Mouse (Mus musculus) brain, embryonic 18.5 days (tissue): ENCODE results near the gene Pitpnb.

ENCODE experiments used
- DNase-seq: peaks from one replicate; pipeline ENCODE4 v3.0.0-alpha.2; 2012; ENCODE audit warnings: low read depth, low spot score

Pitpnb gene

DNA sequence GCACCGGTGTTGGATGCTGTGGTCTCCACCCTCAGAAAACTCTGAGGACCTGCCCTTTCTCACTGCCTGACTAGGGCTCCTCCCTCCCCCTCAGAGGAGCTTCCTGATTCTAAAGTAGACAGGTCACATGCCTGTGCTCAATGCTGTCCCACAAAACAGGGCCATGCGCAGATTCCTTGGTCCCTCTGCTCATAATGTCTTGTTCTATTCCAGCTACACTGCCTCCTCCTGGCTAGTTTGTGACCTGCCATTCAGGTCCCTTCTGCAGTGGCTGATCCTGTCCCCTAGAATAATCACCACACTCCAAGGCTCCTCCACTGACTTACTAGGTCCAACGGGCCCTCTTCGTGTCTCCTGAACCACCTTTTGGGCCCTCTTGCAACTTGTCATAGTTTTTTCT, 65.6 kb downstream of the Pitpnb start:
- DNase-seq: no peak

DNA sequence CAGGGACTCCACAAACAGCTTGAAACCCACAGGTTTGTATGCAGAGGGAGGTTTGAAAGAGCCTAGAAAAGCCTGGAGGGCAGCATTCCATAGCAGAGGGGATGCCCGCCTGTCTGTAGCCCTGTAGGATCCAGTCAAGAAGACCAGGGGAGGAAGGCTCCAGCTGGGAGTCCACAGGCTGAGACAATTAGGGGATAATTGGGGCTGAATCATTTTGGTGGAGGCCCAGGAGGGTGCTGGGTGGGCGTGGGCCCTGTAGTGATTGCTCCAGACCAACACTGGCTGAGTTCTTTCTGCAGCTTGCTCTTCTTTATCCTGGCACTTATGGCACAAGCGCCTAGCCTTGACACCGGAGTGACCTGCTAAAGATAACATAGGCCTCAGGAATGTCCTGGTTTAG, 67.9 kb downstream of the Pitpnb start:
- no peak for DNase-seq

DNA sequence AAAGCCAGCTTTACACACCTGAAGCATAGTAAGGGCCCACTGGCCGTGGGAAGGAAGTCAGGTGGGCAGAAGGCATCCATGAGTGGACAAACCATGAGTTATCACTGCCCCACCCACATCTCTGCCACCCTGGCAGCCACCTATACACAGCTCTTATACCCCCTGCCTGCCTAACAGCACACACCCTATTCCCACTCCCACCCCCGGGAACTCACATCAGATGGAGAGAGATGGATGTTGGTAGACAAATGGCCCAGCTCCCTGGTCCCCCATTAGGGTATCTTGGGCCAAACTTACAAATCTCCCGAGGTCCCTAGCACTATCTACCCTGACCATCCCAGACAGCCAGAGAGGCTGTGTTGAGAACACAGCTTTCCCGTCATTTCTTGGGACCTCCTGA, 68.7 kb downstream of the Pitpnb start:
- DNase-seq: no peak

DNA sequence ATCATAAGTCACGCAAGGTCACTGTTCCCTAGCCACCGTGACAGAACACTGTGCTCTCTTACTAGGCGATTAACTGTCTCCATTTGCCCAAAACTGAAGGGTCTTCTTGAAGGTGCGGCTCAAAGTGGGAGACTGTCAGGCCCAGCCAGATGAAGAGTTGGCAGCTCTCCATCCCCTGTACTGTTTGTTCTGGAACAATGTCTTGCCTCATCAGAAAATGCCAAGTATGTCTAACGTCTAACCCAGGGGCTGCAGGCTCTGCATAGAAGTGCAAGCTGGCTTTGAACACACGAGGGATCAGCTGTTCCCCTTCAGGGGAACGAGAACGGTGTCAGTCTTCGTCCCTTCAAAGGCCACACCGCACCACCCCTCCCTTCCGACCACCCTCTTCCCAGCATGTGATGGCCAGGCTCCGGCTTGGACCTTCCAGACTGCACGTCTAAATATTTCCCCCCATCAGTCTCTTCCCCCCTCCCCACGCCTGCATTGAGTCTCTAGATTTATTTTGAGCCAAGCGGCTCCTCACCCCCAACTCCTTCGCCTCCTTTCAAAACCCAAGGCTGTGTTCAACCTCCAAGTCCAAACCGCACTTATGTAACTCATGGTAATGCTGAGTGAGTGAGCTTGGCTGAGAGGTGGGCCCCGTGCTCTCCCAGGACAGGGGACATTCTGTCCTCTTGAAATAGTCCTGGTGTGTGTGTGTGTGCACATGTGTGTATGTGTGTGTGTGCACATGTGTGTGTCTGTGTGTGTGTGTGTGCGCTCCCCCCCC, 71.5 kb downstream of the Pitpnb start:
- no peak for DNase-seq

DNA sequence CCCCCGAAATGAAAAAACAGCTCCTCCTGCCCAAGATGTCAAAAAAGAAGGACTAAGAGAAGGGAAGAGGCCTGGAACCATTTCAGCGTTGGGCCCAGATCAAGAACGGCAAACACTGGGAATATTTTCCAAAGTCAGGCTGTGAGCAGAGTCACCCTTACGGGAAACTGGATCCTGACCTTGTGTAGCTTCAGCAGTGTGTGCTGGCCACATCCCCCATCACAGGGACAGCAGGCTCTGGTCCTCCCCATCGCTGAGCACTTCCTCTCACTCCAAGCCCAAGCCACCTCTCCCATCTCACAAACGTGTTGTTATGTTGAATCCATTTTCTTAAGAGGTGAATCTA, 72.1 kb downstream of the Pitpnb start:
- no peak for DNase-seq

DNA sequence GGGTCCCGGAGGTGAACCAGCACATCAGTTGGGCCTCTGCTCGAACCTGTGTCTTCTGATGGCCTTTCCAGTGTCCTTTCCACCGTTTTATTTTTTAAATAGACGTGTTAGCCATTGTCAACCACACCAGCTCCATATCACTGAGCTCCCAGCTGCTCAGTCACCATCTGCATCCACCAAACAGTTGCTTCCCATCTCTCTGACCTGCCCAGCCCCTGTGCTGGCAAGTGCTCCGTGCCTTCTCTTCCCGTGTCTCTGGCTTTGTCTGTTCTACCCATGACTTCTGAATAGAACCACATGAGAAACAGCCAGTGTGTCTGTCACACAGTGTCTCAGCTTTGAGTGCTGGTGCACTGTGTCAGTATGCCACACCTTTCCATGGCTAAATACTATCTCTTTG, 74.2 kb downstream of the Pitpnb start:
- no peak for DNase-seq

DNA sequence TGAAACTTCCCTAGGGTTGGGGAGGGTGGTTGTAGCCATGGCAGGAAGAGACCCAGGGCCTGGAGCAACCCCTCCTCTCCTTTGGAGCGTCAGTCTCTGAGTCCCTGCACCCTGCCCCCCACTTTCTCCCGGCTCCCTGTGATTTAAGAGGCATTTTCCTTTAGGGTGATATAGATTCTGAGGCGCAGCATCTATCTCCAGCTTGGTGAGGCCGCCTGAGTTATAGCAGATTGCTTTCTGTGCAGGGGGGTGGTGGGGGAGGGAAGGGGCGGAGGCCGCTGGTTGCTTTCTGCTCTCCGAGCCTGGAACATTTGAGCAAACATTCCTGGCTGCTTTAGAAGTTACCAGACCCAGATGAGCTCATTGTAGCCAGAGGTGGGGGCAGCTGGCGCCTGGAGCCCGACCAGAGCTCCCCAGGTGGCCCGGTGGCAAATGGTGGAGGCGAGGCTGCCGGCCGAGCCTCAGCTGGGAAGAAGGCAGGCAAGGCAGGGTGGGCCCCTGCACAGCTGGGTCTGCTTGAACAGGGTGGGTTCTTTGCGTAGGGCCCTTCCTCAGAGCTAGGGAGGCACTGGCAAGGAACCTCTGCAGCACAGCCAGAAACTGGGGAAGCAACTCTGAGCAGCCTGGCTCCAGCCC, 78.0 kb downstream of the Pitpnb start:
- DNase-seq: no peak

DNA sequence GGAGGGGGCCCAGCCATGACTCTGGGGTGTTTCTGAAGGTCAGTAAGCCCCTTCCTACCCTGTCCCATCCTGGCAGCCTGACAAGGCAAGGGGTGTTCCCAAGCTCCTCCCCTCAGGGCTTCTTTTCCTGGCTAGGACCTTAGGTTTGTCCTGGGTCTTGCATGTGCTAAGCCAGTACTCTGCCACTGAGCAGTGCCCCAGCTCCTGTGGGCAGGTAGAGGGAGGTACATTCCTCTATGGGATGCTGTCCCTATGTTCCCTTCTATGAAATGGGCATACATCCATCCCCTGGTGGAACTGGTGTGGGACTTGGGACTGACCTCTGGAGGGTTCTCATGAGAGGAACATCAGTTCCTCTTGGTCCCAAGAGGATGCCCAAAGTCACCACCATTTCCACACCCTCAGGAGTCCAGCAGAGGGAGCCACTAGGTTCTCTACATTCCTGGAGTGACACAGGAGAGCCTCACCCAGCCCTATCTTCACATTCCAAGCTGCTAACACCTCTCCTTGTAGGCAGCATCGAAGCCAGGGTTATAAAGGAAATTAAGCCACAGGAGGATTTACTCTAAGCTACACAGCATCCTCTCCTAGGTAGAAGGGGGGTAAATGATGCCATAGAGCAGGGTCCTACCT, 79.0 kb downstream of the Pitpnb start:
- DNase-seq: no peak

DNA sequence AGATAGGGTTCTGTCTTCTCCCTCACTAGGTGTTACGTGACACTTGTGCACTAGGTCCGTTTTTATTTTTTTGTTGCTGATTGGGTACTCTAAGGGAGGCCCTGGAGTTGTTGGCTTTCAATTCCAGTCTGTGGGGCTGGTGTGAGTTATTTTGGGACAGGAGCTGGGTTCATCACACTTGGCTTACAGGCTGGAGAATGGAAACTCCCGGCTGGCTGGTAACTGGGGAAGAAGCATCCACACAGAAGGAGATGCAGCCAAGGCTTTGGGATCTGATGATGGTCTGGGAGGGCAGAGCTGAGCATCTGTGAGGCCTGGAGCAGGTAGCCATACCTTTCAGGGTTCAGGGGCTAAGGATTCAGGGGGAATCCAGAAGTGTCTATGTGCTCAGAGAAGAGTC, 80.1 kb downstream of the Pitpnb start:
- no peak for DNase-seq

DNA sequence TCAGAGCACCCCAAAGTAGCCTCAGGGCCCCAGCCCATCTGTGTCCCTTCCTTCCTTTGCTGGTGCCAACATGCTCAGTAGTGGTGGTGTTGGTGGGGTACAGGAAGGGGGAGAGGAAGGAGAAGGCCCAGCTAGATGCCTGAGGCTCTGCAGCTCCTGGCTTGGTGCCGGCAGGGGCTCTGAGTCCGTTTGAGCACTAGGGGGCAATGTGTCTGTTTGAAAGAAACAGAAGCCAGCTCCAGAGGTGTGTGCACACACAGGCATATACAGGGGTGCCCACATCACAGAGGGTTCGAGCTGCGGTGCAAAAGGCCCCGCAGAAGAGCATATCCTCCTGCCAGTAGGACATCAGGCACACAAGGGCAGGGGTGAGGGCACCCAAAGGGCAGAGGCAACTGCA, 83.6 kb downstream of the Pitpnb start:
- DNase-seq: no peak

DNA sequence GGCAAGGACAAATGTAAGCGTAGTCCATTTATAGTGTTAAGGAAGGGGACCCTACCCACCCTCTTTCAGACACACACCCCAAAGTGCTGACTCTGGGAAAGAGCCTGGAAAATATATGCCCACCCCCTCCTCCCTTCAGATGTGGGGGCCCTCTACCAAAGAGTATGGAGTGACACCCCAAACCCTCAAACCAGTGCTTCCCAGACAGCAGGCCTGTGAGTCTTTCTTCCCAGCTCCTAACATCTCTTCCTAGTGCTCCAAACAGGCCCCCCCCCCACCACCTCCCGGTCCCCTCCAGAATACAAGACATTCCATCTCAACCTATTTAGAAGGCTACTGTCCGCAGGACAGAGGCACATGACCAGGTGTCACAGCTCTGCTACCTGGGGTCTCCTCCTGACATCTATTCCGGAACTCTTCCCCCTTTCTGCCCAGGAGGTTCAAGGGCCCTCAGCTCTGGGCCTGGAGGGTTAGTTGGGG, 84.2 kb downstream of the Pitpnb start:
- DNase-seq: no peak

DNA sequence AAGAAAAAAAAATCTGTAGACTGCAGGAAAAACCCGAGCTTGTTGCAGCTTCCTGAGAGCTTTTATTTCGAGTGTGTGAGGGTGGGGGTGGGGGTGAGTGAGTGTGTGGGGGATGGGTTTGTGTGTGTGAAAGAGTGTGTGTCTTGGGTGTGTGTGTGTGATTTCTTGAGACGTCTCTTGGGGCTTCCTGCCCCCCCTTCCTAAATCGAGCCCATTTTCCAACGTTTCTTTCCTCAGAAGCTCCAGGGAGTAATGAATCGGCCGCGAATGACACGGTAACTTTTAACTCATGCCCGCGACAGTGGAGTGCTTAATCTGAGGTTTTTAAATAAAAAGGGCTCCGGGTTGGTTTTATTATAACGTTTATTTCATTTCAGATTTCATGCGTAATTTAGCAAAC, 85.0 kb downstream of the Pitpnb start:
- DNase-seq: no peak

DNA sequence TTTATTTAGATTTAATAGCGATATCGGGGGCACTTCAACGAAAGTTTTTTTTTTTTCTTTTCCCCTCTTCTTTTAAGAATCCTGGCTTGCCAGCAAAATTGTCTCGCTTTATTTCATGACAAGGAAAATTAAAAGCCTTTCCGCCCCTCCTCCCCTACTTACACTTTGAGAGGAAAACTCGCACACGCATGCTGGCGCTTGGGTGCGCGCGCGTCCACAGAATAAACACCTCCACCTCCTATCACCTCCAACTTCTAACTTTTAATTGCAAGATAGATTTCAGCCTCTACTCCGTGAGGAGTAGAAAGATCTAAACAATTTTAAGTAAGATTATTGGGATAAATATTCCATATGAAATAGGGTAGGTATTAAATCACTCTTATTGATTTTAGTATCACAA, 85.5 kb downstream of the Pitpnb start:
- DNase-seq: no peak

DNA sequence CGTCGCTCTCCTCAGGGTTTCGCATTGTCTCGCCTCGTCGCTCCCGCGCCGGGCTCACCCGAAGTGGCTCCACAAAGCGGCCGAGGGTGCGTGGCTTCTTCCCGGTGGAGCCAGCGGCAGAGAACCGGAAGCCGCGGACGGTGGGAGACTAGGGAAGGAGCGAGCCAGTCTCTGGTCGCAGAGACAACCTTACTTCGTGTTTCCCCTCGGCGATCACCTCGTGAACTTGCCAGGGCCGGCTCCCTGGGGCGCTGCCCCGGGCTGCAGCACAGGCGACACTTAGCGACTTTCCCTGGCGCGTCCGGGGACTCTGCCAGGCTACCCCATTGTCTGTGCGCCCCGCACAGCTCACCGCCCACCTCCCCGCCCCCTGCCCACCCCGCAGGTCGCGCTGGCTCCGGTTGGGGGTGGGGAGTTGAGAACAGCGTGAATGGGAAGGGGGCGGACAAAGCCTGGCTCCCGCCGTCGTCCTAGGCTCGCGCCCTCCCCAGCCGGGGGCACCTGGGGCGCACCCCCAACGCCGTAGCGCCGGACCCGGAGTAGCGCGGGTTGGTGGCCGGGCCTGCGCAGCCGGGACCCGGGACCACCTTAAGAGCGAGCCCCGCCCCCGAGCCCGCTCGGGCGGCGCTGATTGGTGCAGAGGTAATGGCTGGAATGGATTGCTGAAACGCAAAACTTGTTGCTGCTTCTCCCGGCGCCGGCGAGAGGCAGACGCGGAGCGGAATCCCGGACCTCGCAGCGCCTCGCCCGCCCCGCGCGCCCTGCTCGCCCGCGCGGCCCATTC, 86.2 kb downstream of the Pitpnb start, which contains the start of gene Mn1:
Gene Mn1, plus strand, starts transcription at position 772 of the 784 bp plus-strand sequence.
- DNase-seq: peak; percentile 89

DNA sequence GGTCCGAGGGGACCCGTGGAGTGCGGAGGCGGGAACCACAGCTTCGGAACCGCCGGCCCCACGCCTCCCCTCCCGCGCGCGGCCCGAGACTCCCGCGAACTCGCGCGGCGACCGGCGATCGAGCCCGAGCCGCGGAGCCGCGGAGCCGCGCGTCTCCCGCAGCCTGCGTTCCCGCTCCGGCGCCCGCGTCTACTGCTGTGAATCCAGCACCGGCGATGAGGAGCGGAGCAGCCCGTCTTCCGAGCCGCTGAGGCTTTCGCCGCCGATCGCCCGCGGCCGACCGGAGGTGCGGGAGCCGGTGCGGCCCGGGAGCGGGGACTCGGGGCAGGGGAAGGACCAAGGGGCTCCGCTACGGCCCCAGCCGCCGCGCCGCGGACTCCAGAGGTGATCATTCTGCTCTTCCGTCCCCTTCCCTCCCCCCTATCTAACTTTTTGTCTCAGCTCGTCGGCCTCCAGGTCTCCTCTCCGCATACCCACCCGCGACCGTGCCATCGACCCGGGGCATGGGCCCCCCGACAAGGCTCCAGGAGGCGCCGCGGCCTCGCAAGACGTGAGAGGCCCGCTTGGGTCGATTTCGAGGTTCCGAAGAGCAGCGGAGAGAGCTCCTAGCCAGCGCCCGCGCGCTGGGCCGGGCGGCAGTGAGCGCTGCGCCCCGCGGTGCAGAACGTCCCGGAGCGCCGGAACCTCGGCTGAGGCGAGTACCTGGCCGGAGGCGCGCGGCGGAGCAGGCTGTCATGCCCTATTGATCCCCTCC, 87.0 kb downstream of the Pitpnb start:
- no peak for DNase-seq

DNA sequence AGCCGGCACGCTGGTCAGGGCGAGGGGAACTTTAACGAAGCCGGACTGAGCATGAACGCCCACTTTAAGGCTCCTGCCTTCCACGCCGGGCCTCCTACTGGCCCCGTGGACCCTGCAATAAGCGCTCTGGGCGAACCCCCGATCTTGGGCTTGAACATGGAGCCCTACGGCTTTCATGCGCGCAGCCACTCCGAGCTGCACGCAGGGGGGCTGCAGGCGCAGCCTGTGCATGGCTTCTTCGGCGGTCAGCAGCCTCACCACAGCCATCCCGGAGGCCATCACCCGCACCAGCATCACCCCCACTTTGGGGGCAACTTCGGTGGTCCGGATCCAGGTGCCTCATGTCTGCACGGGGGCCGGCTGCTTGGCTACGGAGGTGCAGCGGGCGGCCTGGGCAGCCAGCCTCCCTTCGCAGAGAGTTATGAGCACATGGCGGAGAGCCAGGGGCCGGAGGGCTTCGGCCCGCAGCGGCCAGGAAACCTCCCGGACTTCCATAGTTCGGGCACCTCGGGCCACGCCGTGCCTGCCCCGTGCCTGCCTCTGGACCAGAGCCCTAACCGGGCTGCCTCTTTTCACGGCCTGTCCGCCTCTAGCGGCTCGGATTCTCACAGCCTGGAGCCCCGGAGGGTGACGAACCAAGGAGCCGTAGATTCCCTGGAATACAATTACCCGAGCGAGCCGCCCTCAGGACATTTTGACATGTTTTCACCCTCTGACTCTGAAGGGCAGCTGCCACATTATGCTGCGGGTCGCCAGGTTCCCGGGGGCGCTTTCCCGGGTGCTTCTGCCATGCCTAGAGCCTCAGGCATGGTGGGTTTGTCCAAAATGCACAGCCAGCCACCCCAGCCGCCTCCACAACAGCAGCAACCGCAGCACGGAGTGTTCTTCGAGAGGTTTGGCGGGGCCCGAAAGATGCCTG, 87.9 kb downstream of the Pitpnb start:
- no peak for DNase-seq

DNA sequence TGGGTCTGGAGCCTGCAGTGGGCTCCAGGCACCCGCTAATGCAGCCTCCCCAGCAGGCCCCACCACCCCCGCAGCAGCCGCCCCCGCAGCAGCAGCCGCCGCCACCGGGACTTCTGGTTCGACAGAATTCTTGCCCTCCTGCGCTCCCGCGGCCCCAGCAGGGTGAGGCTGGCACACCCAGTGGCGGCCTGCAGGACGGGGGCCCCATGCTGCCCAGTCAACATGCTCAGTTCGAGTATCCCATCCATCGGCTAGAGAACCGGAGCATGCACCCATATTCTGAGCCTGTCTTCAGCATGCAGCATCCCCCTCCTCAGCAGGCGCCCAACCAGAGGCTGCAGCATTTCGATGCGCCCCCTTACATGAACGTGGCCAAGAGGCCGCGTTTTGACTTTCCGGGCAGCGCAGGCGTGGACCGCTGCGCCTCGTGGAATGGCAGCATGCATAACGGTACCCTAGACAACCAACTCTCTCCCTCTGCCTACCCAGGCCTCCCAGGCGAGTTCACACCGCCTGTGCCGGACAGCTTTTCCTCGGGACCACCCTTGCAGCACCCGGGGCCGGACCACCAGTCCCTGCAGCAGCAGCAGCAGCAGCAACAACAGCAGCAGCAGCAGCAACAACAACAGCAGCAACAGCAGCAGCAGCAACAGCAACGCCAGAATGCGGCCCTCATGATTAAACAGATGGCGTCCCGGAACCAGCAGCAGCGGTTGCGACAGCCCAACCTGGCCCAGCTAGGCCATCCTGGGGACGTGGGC, 88.7 kb downstream of the Pitpnb start:
- DNase-seq: no peak

DNA sequence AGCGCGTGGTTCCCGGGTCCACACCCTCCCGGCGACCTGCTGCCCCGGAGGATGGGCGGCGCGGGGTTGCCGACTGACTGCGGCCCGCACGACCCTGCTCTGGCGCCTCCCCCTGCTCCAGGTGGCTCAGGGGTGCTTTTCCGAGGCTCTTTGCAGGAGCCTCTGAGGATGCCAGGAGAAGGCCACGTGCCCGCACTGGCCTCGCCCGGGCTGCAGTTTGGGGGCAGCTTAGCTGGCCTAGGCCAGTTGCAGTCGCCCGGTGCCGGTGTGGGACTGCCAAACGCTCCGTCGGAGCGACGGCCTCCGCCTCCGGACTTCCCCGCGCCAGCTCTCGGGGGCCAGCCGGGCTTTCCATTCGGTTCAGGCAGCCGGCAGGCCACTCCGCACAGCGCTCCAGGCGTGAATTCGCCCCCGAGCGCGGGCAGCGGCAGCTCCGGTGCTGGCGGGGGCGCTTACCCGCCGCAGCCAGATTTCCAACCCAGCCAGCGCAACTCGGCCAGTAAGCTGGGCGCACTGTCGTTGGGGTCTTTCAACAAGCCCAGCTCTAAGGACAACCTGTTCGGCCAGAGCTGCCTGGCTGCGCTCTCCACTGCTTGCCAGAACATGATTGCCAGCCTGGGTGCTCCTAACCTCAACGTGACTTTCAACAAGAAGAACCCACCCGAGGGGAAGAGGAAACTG, 89.6 kb downstream of the Pitpnb start:
- no peak for DNase-seq

DNA sequence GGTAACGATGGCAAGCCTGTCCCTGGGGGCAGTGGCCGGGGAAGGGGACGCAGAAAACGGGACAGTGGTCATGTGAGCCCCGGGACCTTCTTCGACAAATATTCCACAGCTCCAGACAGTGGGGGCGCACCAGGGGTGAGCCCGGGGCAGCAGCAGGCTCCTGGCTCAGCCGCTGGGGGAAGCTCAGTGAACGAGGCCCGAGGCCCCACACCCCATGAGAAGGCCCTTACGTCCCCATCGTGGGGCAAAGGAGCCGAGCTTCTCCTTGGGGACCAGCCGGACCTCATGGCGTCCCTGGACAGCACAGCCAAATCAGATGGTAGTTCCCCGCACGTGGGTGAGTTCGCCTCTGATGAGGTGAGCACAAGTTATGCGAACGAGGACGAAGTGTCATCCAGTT, 90.3 kb downstream of the Pitpnb start:
- DNase-seq: no peak
